Mouse (Mus musculus) testis, adult 2 months (tissue): ENCODE measurements around the gene Bik.

Source experiments
- CTCF ChIP-seq: fragments of 200-500 bp; IDR thresholded peaks from 2 replicates; pipeline ENCODE4 v1.5.1; 2012; ENCODE audit warnings: low read depth, mild to moderate bottlenecking, inconsistent platforms, low read length, moderate library complexity; ENCODE audit not compliant: control insufficient read depth, insufficient read depth, insufficient replicate concordance
- POLR2A ChIP-seq: fragments of 200-500 bp; IDR thresholded peaks from 2 replicates; pipeline ENCODE4 v1.6.1; 2012; ENCODE audit warnings: low read depth, mild to moderate bottlenecking, inconsistent platforms, low read length, moderate library complexity; ENCODE audit not compliant: control insufficient read depth

DNA sequence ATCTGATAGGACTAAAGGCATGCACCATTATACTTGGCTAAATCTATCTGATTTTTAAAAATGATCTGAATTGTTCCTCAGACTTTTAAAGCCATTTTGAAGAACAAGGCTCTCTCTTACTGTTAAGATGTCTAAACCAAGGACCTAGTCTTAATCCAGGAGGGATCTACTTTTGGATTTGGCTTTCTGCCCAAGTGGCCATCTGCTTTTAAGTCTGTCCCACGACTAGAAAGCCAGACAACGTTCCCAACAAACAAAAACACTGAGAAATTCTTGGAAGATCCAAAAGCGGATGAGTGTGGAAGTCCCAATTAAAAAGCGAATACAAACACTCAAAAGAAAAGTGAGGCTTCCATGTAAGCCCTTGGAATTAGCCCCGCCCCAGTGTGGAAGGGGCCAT lies 11.6 kb upstream of the Bik start:
- TF ChIP-seq CTCF (no peak), POLR2A (no peak)
